Comparison of ENCODE assay signal across 10 mouse cellular contexts in the genomic region with DNA sequence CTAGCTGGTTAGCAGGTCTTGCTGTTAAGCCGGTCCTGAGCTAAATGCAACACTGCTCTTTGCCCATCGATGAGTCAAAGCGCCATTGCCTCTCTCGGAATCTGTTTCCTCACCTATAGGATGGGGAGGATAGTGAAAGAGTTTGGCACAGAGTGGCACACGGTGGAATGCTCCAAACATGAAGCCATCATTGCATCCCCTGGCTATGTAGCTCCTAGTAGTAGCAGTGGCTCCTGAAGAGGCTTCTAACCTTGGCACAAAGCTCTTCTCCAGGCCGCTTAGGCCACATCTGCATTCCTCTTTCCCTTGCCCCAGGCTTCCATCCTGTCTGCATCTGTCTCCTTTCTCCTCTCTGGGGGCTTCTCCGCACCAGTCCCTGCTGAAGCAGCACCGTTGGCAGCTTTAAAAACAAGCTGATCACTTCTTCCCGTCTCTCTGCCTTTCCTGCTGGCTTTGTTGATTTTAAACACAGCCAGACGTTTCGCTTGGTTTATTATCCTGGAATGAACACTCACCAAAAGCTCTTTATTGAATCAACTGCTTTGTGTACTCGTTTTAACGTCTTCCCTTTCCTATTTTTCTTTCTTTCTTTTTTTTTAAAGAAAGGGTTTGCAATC.
A peak's percentile ranks its signal among the peaks of the same experiment; 100 is the strongest.
DNase-seq lines count a peak whose midpoint lies in the region; ATAC-seq and TF ChIP-seq lines count a peak whose summit lies in the region.
"Had no signal": no experiment of that assay in that cellular context is flagged by ENCODE, and none has a peak within 500 bp of the region (broad histone marks: within the 10 kb centered on the region; RNA-seq: fewer than 3 reads in every experiment).

No protein-coding gene starts in this region.

- no peak for DNase-seq in heart, postnatal 36 days
- DNase-seq in embryonic facial prominence, embryonic 11.5 days (ENCODE audit: low spot score) = peak; percentile 54
- DNase-seq in midbrain, postnatal 0 days (ENCODE audit: low spot score) = no peak
- DNase-seq in natural killer cell, adult 2 months (ENCODE audit: low spot score in 2 of 2) = no peak
- no peak for DNase-seq in ovary, adult 18-20 months (ENCODE audit: low spot score)
- no peak for DNase-seq in gastrocnemius, postnatal 36 days
- DNase-seq: heart, postnatal 14 days; lung, postnatal 10 days had no signal

- H3K9ac ChIP-seq in heart, embryonic 16.5 days (ENCODE audit: low read length) = no peak overlapping the region
- peak overlapping the region; percentile 26; the same call in 1 of the 2 replicates for H3K9ac ChIP-seq in embryonic facial prominence, embryonic 11.5 days (replicated peaks; ENCODE audit: low read length)
- no peak overlapping the region for H3K9ac ChIP-seq in hindbrain, embryonic 16.5 days (ENCODE audit: low read depth, low read length)
- no peak overlapping the region for H3K9ac ChIP-seq in midbrain, postnatal 0 days (replicated peaks; ENCODE audit: low read length, poor library complexity, severe bottlenecking)

- H3K4me2 ChIP-seq in heart, embryonic 16.5 days (ENCODE audit: low read depth, low read length) = no peak overlapping the region
- H3K4me2 ChIP-seq in embryonic facial prominence, embryonic 11.5 days (ENCODE audit: low read depth, low read length) = no peak overlapping the region
- H3K4me2 ChIP-seq in hindbrain, embryonic 16.5 days (ENCODE audit: low read length) = peak overlapping the region; percentile 44
- H3K4me2 ChIP-seq in midbrain, postnatal 0 days (ENCODE audit: low read depth, low read length, poor library complexity, severe bottlenecking) = no peak overlapping the region

- intact Hi-C loops in heart, postnatal 36 days (cut with DNase I) = no loop called here
- intact Hi-C loops in gastrocnemius, postnatal 36 days (cut with DNase I) = no loop called here

- peaks cover 15% of the 10 kb centered on the region for H3K4me1 ChIP-seq in heart, embryonic 16.5 days (ENCODE audit: control insufficient read depth, insufficient read depth, low read length)
- H3K4me1 ChIP-seq in embryonic facial prominence, embryonic 11.5 days (ENCODE audit: control insufficient read depth, insufficient read depth, low read length) = peaks cover 4% of the 10 kb centered on the region; the same call in 1 of the 2 replicates
- H3K4me1 ChIP-seq in hindbrain, embryonic 16.5 days (ENCODE audit: control insufficient read depth, insufficient read depth, low read depth, low read length) = peaks cover 25% of the 10 kb centered on the region
- H3K4me1 ChIP-seq in midbrain, postnatal 0 days (ENCODE audit: insufficient read depth, low read length) = peaks cover 11% of the 10 kb centered on the region; the same call in 1 of the 2 replicates

- peak overlapping the region; percentile 2 for H3K27ac ChIP-seq in heart, embryonic 16.5 days (ENCODE audit: low read length)
- peak overlapping the region; percentile 70 for H3K27ac ChIP-seq in embryonic facial prominence, embryonic 11.5 days (replicated peaks; ENCODE audit: low read depth, low read length)
- H3K27ac ChIP-seq in hindbrain, embryonic 16.5 days (ENCODE audit: low read depth, low read length) = peak overlapping the region; percentile 77
- H3K27ac ChIP-seq in midbrain, postnatal 0 days (ENCODE audit: low read depth, low read length) = peak overlapping the region; percentile 44; the same call in 1 of the 2 replicates

- 64% methylated on average over 13 of the region's 13 CpGs for WGBS in heart, embryonic 16.5 days
- WGBS in embryonic facial prominence, embryonic 11.5 days = 38% methylated on average over 13 of the region's 13 CpGs
- WGBS in hindbrain, embryonic 16.5 days = 27% methylated on average over 13 of the region's 13 CpGs
- WGBS in midbrain, postnatal 0 days = 36% methylated on average over 13 of the region's 13 CpGs

- H3K36me3 ChIP-seq in heart, embryonic 16.5 days (ENCODE audit: control insufficient read depth, insufficient read depth) = no peaks in the 10 kb centered on the region
- H3K36me3 ChIP-seq in embryonic facial prominence, embryonic 11.5 days (replicated peaks; ENCODE audit: control insufficient read depth, insufficient read depth, low read depth, low read length) = no peaks in the 10 kb centered on the region
- H3K36me3 ChIP-seq in hindbrain, embryonic 16.5 days (ENCODE audit: control insufficient read depth, insufficient read depth, low read length) = no peaks in the 10 kb centered on the region
- H3K36me3 ChIP-seq in midbrain, postnatal 0 days (ENCODE audit: insufficient read depth, low read length) = no peaks in the 10 kb centered on the region

- no peak for TF ChIP-seq CTCF in midbrain, postnatal 0 days (IDR thresholded peaks at IDR 0.05)

- H3K27me3 ChIP-seq in heart, embryonic 16.5 days (ENCODE audit: control insufficient read depth, insufficient read depth, low read length) = no peaks in the 10 kb centered on the region; the same call in 1 of the 2 replicates
- H3K27me3 ChIP-seq in embryonic facial prominence, embryonic 11.5 days (ENCODE audit: control insufficient read depth, insufficient read depth, low read length) = no peaks in the 10 kb centered on the region
- peaks cover 2% of the 10 kb centered on the region; the same call in 1 of the 2 replicates for H3K27me3 ChIP-seq in hindbrain, embryonic 16.5 days (replicated peaks; ENCODE audit: control insufficient read depth, insufficient read depth, low read length)
- H3K27me3 ChIP-seq in midbrain, postnatal 0 days (ENCODE audit: insufficient read depth, low read length) = no peaks in the 10 kb centered on the region

- H3K9me3 ChIP-seq in heart, embryonic 16.5 days (replicated peaks; ENCODE audit: control insufficient read depth, low read length) = no peaks in the 10 kb centered on the region
- no peaks in the 10 kb centered on the region for H3K9me3 ChIP-seq in embryonic facial prominence, embryonic 11.5 days (replicated peaks; ENCODE audit: control insufficient read depth, low read length)
- H3K9me3 ChIP-seq in hindbrain, embryonic 16.5 days (ENCODE audit: control insufficient read depth, low read length) = no peaks in the 10 kb centered on the region
- H3K9me3 ChIP-seq in midbrain, postnatal 0 days (ENCODE audit: low read length) = no peaks in the 10 kb centered on the region

- H3K4me3 ChIP-seq in heart, embryonic 16.5 days (ENCODE audit: low read length) = no peak overlapping the region
- no peak overlapping the region for H3K4me3 ChIP-seq in embryonic facial prominence, embryonic 11.5 days (ENCODE audit: low read depth, low read length)
- no peak overlapping the region for H3K4me3 ChIP-seq in hindbrain, embryonic 16.5 days (ENCODE audit: low read length)
- H3K4me3 ChIP-seq in midbrain, postnatal 0 days (ENCODE audit: low read depth, low read length) = no peak overlapping the region

- no peak for ATAC-seq in heart, embryonic 16.5 days (replicated peaks; ENCODE audit: extremely low read depth, insufficient read depth, low FRiP score)
- ATAC-seq in embryonic facial prominence, embryonic 11.5 days (replicated peaks; ENCODE audit: insufficient number of reproducible peaks, low FRiP score, low TSS enrichment, low read depth) = no peak
- ATAC-seq in hindbrain, embryonic 16.5 days = no peak
- no peak for ATAC-seq in midbrain, postnatal 0 days (ENCODE audit: low FRiP score)

Comparison
In these comparisons a context has a peak if more than half of its experiments do, and no peak if none do; other contexts are left out.
1. H3K27ac ChIP-seq: peak in every context shown above with its lines; median percentile 77 in hindbrain, embryonic 16.5 days; 70 in embryonic facial prominence, embryonic 11.5 days; 44 in midbrain, postnatal 0 days; 2 in heart, embryonic 16.5 days.